Mouse (Mus musculus) activated CD4-positive, CD25-positive, alpha-beta regulatory T cell, adult 4 months (primary cell): Measurements from ENCODE around the gene Npepl1. TPM values are rescaled to one million over a fixed set of nuclear protein-coding genes. Genes with fewer than 3 reads are reported as not detected.

Source experiments
- ATAC-seq: one replicate; pipeline ENCODE4 v1.8.0; 2017
- polyA plus RNA-seq, 2 experiments: library from polyadenylated mRNA; unstranded; fragments of 100-300 nt; shearing (Covaris generic); gene quantifications; one replicate each; pipeline ENCODE4 v1.2.1; 2017

Gene Npepl1
- polyA plus RNA-seq, 2 experiments from 2014 or later, result 18.9 to 20.9 TPM

DNA sequence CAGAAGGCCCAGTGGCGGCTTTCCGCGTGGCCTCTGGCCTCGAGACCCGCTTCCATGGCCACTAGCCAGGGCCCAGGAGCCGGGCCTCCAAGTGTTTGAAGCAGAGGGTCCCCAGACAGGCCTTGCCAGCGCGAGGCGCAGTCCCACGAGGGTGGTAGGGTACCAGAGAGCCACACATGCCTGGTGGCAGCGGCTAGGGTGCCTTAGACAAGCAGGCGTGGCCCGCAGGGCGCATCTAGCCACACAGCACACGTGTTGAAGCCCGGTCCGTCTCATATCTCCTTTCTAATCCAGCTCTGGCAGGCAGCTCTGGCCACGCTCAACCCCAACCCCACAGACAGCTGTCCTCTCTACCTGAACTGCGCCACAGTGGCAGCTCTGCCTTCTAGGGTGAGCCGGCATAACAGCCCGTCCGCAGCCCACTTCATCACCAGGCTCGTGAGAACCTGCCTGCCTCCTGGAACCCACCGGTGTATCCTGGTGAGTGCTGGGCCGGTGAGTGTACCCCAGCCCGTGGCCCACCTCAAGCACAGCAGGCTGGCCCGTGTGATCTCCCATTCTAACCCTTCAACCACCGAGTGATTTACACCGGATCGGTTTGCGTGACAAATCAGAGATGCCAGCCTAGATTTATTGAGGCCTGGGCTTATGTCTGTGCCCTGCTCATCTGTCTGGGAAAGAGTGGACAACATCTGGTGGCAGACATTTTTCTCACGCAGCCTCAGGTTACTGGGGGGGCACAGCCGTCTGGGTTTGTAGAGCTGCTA, 817 bp downstream of the Npepl1 start:
- ATAC-seq, result peak; percentile 41

DNA sequence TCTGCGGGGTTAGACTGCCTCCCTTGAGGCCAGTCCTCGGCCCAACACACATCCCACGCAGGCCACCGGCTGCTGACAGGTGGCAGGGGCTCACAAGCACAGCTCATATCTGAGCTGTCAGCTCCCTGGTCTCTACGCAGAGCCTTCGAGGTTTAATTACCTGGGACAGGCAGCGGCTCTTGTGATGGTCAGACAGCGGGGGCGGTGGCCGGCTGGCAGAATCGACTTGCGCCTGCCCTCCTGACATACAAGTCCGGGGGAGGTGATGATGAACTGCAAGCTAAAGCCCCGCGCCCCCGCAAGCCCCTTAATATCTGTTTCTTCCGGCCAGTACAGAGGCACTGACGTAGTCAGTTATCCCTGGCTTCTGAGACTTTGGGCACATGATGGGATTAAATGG, 2.8 kb downstream of the Npepl1 start:
- ATAC-seq, result no peak

DNA sequence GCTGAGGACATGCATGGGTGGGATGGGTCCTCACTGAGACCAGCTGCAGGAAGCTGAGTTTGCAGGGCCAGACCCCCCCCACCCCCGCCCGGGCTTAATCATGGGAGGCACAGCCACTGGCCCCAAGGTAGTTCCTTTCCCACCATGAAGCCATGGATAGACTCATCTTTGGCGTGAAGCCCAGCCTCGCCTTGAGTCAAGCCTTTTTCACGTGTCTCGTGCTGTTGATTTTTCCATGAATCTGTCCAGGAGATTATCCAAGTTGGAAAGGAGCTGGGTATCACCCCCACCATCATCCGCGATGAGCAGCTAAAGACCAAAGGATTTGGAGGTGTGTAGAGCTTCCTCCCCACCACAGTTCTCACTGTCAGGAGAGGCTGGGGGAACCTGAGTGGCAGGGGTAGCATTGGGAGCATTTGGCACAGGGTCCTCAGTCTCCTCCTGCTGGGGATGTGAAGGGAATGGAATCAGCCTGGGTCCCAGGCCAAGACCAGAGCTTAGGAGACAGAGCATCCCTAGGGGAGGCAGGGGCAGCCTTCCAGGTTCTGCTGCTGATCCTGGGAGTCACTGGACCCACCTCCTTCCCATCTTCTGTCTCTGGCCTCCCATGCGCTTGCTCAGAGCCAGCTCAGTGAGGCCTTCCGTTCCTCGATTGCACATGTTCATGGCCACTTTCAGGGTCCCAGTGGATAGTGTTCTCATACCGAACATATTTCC, 4.2 kb downstream of the Npepl1 start:
- ATAC-seq, result no peak

DNA sequence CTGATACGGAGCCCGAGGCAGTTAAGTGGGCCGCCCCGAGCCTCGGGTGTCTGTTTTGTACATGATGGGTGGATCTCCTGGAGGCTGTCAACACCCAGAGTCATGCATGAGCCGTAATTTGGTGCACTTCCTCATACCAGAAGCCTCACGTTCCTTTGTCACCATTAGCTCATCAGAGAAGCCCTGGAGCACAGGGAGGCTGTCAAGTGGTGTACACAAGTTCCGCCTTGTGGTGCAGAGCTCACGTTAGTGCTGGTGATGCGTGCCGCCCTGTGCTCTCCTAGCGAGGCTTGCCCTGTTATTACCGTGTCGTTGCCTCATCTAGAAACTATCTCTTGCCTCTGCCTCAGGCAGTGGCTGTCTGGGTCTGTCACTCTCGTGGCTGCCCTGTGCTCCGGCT, 6.8 kb downstream of the Npepl1 start:
- ATAC-seq, result no peak

DNA sequence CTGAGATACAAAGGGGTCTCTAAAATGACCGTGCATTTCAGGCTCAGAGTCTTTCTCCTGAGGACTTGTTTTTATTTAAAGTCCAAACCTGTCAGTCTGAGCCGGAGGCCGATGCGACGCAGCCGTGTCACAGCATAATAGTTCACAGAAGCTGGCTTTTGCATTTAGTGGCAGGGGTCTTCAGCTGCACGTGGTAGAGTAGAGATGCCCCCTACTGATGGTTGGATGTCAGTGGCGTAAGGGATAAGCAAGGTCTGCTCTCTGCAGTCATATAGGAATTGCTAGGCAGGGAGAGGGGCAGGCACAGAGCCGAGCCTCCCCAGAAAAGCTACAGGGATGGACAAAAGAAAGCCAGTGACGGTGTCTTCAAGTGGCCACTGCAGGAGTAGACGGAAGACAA, 8.0 kb downstream of the Npepl1 start:
- no peak for ATAC-seq

DNA sequence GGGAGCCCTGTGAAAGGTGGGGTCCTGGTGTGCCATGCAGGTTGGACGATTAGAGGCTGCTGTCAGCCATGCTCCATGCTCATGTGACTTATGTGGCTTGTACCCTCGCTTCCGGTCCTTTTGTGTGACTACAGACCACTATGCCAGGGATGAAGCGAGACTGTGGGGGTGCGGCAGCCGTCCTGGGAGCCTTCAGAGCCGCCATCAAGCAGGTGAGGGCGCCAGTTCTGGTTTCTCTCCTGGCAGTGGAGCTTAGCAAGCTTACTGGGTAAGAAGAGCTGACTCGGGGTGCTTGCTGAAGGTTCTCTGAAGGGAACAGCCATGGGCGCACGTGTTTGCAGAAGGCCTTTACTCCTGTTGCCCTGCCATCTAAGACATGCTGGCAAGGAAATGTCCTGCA, 9.1 kb downstream of the Npepl1 start:
- no peak for ATAC-seq

DNA sequence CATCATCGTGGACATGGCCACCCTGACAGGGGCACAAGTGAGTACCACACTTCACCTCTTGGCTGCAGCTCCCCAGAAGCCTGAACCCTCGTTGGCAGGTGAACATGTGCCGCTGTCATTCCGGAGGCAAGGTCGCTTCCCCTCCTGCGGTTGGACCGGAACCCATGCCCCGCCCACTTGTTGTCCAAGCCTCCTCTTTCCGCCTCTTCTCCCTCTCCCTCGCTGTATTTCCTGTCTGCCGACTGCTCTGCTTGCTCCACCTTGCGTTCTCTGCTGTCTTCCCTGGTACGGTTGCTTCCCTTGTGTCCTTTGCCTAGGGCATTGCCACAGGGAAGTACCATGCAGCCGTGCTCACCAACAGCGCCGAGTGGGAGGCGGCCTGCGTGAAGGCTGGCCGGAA, 10.5 kb downstream of the Npepl1 start:
- ATAC-seq, result no peak

DNA sequence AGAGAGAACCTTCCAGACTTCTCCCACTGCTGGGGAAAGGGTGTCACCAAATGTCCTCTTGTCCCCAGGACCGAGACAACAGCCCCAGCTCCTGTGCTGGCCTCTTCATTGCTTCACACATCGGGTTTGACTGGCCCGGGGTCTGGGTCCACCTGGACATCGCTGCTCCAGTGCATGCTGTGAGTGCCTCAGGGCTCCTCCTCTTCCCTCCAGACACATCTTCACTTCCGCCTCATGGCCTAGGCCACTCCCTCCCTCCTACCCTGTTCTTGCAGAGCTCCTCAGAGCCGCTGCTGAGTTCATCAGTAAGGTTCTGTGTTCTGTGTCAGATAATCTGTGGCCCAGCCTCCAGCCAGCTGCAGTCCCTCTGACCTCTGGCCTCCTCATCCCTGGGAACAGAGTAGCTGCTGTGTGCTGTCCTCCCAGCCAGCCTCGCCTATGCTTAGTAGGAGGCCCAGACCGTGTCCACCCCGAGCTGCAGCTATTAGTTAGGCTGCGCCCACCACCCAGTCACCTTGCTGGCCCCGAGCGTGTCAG, 11.3 kb downstream of the Npepl1 start:
- no peak for ATAC-seq

DNA sequence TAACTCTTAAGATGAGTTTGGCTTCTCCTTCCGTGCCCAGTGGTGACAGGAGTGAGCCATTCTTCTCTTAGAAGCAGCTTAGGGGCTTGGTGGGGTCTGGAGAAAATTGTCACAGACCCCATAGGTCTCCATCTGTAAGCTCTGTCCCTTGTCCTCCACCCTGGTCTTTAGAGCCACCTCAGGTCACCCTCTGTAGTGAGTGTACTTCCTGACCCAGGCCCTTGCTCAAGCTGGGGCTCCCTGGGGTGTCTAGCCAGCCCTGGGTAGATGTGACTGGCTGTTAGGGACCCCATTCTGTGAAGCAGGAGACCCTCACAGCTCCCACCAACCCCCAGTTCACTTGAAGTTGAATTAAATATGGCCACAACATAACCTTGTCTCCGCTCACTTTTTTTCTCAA, 12.2 kb downstream of the Npepl1 start:
- ATAC-seq, result no peak

DNA sequence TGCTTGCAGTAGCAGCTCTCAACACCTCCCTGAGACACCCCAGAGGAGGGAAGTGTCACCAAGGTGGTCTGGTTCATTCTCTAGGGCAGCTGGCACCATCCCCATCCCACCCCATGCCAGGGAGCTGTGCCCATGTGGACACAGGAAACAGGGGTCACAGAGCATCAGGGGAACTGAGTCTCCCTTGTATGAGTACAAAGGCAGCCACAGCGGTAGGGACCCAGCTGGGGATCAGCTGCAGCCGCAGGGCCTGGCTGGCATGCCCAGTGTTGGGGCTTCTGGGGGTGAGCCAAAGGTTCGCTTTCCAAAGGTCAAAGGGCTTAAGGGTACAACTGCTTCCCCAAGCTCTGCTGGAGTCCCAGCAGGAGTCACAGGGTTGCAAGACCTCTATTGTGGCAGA, 13.6 kb downstream of the Npepl1 start:
- ATAC-seq, result no peak

DNA sequence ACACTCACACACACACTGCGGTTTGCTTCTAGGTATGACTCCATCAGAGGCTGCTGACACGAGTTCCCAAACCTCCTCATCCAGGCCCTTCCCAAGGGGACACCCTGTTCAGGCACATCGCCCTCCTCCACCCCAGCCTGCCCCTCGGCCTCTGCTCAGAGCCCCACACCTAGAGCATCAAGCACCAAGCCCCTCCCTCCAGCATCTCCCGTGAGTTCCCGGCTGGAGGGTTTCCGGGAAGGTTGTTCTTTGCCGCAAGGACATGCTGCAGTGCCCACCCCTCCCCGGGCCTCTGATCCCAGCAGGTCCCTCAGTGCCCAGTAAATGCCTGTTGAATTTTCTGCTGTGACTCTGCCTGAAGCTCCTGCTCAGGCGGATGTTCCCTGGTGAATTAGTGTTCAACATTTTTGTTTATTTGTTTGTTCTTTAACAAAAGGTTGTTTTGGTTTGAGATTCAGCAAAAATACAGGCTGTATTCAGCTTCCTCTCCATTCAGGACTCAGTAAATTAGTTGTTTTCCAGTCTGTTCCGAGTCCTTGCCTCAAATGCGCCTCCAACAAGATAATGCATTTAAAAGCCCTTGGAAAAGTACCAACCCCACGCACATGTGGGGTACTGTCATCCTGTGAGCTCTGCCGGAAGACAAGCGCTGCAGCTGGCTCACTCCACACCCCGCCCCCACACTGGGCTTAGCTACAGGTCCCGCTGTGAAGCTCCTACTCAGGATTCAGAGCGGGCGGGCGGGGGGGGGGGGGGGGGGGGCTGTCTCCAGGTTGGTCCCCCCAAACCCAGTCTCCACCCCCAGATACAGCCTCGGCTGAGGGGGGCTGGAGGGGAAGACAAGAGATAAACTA, 16.6 kb downstream of the Npepl1 start:
- ATAC-seq, result peak; percentile 57

DNA sequence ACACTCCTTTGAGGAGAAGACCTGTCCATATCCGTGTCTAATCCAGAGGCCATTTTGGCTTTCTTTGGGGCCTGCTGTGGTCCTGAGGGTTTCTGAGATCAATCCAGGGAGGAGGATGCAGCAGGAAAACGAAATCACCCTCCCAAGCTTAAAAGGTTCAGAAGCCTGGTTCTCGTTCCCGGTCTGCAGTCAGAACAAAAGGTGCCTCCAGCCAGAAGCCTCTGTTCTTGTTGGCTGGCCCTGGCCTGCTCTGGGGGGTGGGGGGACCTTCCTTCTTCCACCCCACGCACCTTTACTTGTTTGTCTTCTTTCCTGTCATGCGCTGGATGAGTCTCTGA, 17.2 kb downstream of the Npepl1 start:
- ATAC-seq, result no peak

DNA sequence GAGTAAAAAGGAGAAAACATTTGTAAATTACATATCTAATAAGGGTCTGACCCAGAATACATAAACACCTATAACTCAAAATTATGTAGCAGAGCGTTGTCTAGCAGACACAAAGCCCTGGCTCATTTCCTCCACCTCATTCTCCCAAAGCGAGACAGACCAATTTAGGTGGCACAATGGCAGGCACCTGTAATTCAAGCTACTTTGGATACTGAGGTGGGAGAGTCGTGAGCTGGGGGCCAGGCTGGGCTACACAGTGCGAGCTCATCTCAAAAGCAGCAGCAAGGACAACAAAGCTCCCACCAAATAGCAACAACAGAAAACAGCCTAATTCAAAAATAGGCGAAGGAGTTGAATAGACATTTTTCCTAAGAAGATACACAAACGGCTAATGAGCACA, 18.8 kb downstream of the Npepl1 start:
- no peak for ATAC-seq

DNA sequence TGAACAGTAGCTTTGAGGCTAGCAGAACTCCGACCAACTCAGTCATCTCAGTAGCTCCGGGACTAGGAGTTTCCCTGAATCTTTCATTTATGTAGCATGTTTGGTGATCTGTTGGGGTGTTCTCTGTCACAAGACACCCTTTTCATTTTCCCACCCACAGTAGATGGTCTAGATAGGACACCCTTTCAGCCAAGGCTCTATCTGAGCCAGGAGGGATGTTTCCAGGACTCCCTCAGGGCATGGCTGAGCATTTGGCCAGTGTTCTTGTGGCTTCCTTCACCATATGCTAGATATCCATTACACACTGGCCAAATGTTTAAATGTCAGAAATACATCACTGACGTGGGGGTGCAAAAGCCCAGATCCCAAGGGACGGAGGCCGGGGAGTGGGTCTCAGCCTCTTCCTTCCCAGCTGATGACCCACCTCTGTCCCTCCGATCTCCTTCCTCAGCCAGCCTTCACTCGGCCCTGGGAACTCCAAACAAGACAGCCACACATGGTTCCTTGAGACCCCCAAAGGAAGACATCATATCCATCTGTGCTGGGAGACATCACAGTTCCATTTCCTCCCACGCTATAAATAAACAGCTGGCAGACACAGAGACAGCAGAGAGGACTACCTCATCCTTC, 20.4 kb downstream of the Npepl1 start:
- no peak for ATAC-seq

DNA sequence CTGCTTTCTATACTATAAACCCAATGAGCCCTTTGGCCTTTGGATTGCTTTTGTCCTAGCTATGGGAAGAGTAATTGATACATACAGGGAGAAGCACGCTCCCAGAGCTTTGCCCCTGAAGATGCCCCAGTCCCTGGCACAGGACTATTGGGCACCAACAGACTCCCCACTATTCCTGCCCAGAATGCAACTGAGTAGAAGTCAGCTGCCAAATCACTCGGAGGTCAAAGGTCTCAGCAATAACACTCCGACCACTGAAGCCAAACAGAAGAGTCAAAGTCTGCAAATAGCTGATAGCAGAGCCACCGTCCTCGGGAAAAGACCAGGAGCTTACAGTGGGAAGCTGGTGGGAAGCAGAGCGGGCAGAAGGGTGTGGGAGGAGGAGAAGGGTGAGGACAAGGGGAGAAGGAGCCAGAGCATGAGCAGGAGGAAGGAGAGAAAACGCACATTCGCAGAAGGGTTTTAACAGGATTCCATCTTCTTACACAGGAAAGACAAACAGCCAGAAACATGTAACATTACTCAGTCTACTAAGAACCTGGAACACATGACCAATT, 22.3 kb downstream of the Npepl1 start:
- no peak for ATAC-seq

DNA sequence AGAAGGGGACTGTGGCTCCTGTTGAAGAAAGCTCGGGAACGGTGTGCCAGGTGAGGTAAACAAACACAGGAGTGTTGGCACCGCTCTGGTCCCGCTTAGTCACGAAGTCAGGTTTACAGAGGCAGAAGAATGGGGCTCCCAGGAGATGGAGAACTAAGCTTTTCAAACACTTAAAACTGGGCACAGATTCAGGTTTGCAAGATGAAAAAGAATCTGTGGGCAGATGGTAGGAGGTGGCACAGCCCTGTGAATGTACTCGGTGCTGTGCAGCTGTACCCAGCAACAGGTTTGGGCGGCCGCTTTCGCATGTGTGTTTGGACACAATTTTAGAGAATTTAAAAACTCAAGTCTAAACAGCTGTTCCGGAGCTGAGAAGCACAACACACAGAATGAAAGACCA, 48.9 kb downstream of the Npepl1 start:
- no peak for ATAC-seq

DNA sequence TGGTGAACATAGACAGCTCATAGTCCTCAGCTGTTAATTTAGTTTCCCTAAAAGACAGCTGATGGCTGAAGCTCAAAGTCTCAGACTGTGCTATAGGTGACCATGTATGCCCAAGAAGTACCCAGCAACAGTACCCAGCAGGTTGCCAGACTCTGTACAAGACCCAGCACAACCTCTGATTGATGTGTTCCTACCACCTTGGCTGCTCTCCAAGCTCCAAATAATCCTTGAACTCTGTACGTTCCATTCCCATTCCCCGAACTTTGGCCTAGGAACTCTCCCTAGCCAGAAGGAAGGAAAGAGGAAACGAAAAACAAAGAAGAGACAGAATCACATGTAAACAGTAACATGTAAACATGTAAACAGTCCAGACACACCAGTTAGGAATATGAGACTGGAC, 50.3 kb downstream of the Npepl1 start:
- no peak for ATAC-seq

Other genes with a start within 250 kb of the Npepl1 start
- 10 to 100 TPM; 14.1 to 16.0 TPM for gene Stx16, start 34.0 kb upstream of the Npepl1 start, polyA plus RNA-seq
- 100 to 1,000 TPM; 102 to 126 TPM for gene Gnas, start 174.0 kb downstream of the Npepl1 start, polyA plus RNA-seq
- under 1 TPM in 1 of 2 experiments, not detected in 1; 0.40 TPM for gene Gm20721, start 236.4 kb downstream of the Npepl1 start, polyA plus RNA-seq